Mouse (Mus musculus) myocyte (in vitro differentiated cells): ENCODE data around the gene Gm28308. TPM values are rescaled to one million over a fixed set of nuclear protein-coding genes. Genes with fewer than 3 reads are reported as not detected.

Source experiments
- H3K27me3 ChIP-seq: one replicate; pipeline ENCODE4 v1.6.1; 2011; ENCODE audit not compliant: control insufficient read depth, insufficient read depth, insufficient read length
- H3K36me3 ChIP-seq: one replicate; pipeline ENCODE4 v1.6.1; 2011; ENCODE audit not compliant: control insufficient read depth, insufficient read depth
- H3K4me2 ChIP-seq: one replicate; pipeline ENCODE4 v1.6.1; 2011; ENCODE audit warnings: low read depth, control low read depth
- H3K4me3 ChIP-seq: one replicate; pipeline ENCODE4 v1.5.1; 2011; ENCODE audit warnings: mild to moderate bottlenecking, control low read depth, moderate library complexity
- H3K79me2 ChIP-seq: one replicate; pipeline ENCODE4 v1.6.1; 2011; ENCODE audit not compliant: control insufficient read depth, insufficient read depth
- H3ac ChIP-seq: one replicate; pipeline ENCODE4 v1.6.1; 2011; ENCODE audit not compliant: control insufficient read depth, insufficient read length
- CEBPB ChIP-seq: IDR thresholded peaks from 2 replicates; pipeline ENCODE4 v1.6.1; 2011; ENCODE audit warnings: mild to moderate bottlenecking, moderate library complexity; ENCODE audit not compliant: poor library complexity, insufficient read depth, severe bottlenecking
- E2F4 ChIP-seq: IDR thresholded peaks from one replicate; pipeline ENCODE4 v1.6.1; 2011; ENCODE audit warnings: mild to moderate bottlenecking, control low read depth, moderate library complexity; ENCODE audit not compliant: insufficient read depth
- MAX ChIP-seq: IDR thresholded peaks from one replicate; pipeline ENCODE4 v1.6.1; 2011; ENCODE audit warnings: low read depth, mild to moderate bottlenecking, control low read depth
- MYOD1 ChIP-seq, 3 experiments: IDR thresholded peaks; one replicate each; pipeline ENCODE4 v1.6.1; 2011; ENCODE audit warnings: control low read depth in 2 of 3, low read depth in 2 of 3, mild to moderate bottlenecking in 2 of 3, moderate library complexity in 1 of 3; ENCODE audit not compliant: insufficient read length in 2 of 3, control insufficient read depth in 1 of 3
- MYOG ChIP-seq, 3 experiments: IDR thresholded peaks; one replicate each; pipeline ENCODE4 v1.6.1; 2011; ENCODE audit warnings: control low read depth in 2 of 3, low read depth in 2 of 3, mild to moderate bottlenecking in 2 of 3; ENCODE audit not compliant: insufficient read length in 2 of 3, control insufficient read depth in 1 of 3, insufficient read depth in 1 of 3
- POLR2A ChIP-seq: IDR thresholded peaks from one replicate; pipeline ENCODE4 v1.6.1; 2011; ENCODE audit warnings: low read depth, mild to moderate bottlenecking, control low read depth, moderate library complexity; ENCODE audit not compliant: insufficient read length
- POLR2AphosphoS2 ChIP-seq: IDR thresholded peaks from one replicate; pipeline ENCODE4 v1.6.1; 2011; ENCODE audit warnings: low read depth, control low read depth; ENCODE audit not compliant: insufficient read length
- REST ChIP-seq: IDR thresholded peaks from one replicate; pipeline ENCODE4 v1.6.1; 2011; ENCODE audit warnings: mild to moderate bottlenecking, control low read depth, moderate library complexity; ENCODE audit not compliant: insufficient read depth, insufficient read length
- SRF ChIP-seq: IDR thresholded peaks from one replicate; pipeline ENCODE4 v1.6.1; 2011; ENCODE audit warnings: low read depth; ENCODE audit not compliant: control insufficient read depth, insufficient read length
- TCF12 ChIP-seq: IDR thresholded peaks from one replicate; pipeline ENCODE4 v1.6.1; 2011; ENCODE audit warnings: mild to moderate bottlenecking, control low read depth; ENCODE audit not compliant: poor library complexity, insufficient read depth, severe bottlenecking
- TCF3 ChIP-seq: IDR thresholded peaks from one replicate; pipeline ENCODE4 v1.6.1; 2011; ENCODE audit warnings: low read depth, control low read depth; ENCODE audit not compliant: insufficient read length
- USF1 ChIP-seq: IDR thresholded peaks from one replicate; pipeline ENCODE4 v1.6.1; 2011; ENCODE audit warnings: low read depth, mild to moderate bottlenecking, control low read depth, moderate library complexity
- polyA plus RNA-seq: library from polyadenylated mRNA; unstranded; fragments of >200 nt; fragmentation: generic; extraction: Trizol; gene quantifications from one replicate; pipeline ENCODE4 v1.2.1, GENCODE M21; 2012; ENCODE audit warnings: missing spikeins

The Gm28308 gene
- polyA plus RNA-seq, 1 experiment = 0.52 TPM

GRCm38 (mm10) chr6:52242801-52243332 lies 29.7 kb upstream of the Gm28308 start:
- TF ChIP-seq MAX = no peak
- no peak for TF ChIP-seq CEBPB
- TF ChIP-seq POLR2A = no peak
- no peak for TF ChIP-seq REST
- TF ChIP-seq MYOD1 (IDR thresholded peaks at IDR 0.05; ENCODE audit: control insufficient read depth in 1 of 3, insufficient read length in 2 of 3, low read depth in 2 of 3) = no peak
- TF ChIP-seq TCF12 = no peak
- no peak for TF ChIP-seq POLR2AphosphoS2
- TF ChIP-seq USF1 = no peak
- TF ChIP-seq SRF = no peak
- TF ChIP-seq TCF3 = no peak
- no peak for TF ChIP-seq MYOG (IDR thresholded peaks at IDR 0.05; ENCODE audit: control insufficient read depth in 1 of 3, insufficient read depth in 1 of 3, insufficient read length in 2 of 3, low read depth in 2 of 3)
- no peak for TF ChIP-seq E2F4
- Histone ChIP-seq H3ac (no peak overlapping the region), H3K27me3 (no peaks in the 10 kb centered on the region), H3K79me2 (peaks cover 56% of the 10 kb centered on the region), H3K4me3 (peak overlapping the region; percentile 90), H3K4me2 (peak overlapping the region; percentile 86), H3K36me3 (no peaks in the 10 kb centered on the region)

- Histone ChIP-seq H3K27me3 (no peaks in the 10 kb centered on the region), H3ac (no peak overlapping the region), H3K79me2 (peaks cover 59% of the 10 kb centered on the region), H3K4me2 (peak overlapping the region; percentile 76), H3K4me3 (peak overlapping the region; percentile 86), H3K36me3 (no peaks in the 10 kb centered on the region)
- peak; percentile 31 for TF ChIP-seq POLR2AphosphoS2
- TF ChIP-seq E2F4 = no peak
- no peak for TF ChIP-seq USF1
- TF ChIP-seq MAX = no peak
- no peak for TF ChIP-seq TCF12
Observed at GRCm38 (mm10) chr6:52241001-52241621, 28.0 kb upstream of the Gm28308 start.

GRCm38 (mm10) chr6:52240389-52241000 lies 27.4 kb upstream of the Gm28308 start, which contains the start of gene Hoxa10:
TSS of gene Hoxa10 (minus strand) at chr6:52240854.
- peak within 1 kb of the TSS; percentile 16 for H3ac ChIP-seq
- H3K4me2 ChIP-seq = peak within 1 kb of the TSS; percentile 79
- no peaks in the 10 kb centered on the region for H3K36me3 ChIP-seq
- H3K27me3 ChIP-seq = no peaks in the 10 kb centered on the region
- TF ChIP-seq MYOD1 (IDR thresholded peaks at IDR 0.05; ENCODE audit: control insufficient read depth in 1 of 3, insufficient read length in 2 of 3, low read depth in 2 of 3) = no peak
- TF ChIP-seq POLR2AphosphoS2 = peak; percentile 38
- H3K4me3 ChIP-seq = peak within 1 kb of the TSS; percentile 86
- H3K79me2 ChIP-seq = peaks cover 65% of the 10 kb centered on the region

GRCm38 (mm10) chr6:52239625-52240388 lies 26.7 kb upstream of the Gm28308 start:
- peak overlapping the region; percentile 86 for H3K4me3 ChIP-seq
- H3ac ChIP-seq = peak overlapping the region; percentile 16
- no peaks in the 10 kb centered on the region for H3K36me3 ChIP-seq
- H3K79me2 ChIP-seq = peaks cover 71% of the 10 kb centered on the region
- H3K27me3 ChIP-seq = no peaks in the 10 kb centered on the region
- peak overlapping the region; percentile 79 for H3K4me2 ChIP-seq
- TF ChIP-seq E2F4 = no peak
- TF ChIP-seq MYOD1 (IDR thresholded peaks at IDR 0.05; ENCODE audit: control insufficient read depth in 1 of 3, insufficient read length in 2 of 3, low read depth in 2 of 3) = no peak
- no peak for TF ChIP-seq SRF
- TF ChIP-seq TCF12 = no peak
- no peak for TF ChIP-seq CEBPB
- no peak for TF ChIP-seq MAX
- TF ChIP-seq POLR2AphosphoS2 = no peak
- no peak for TF ChIP-seq REST
- TF ChIP-seq USF1 = no peak
- no peak for TF ChIP-seq POLR2A
- TF ChIP-seq MYOG (IDR thresholded peaks at IDR 0.05; ENCODE audit: control insufficient read depth in 1 of 3, insufficient read depth in 1 of 3, insufficient read length in 2 of 3, low read depth in 2 of 3) = no peak
- TF ChIP-seq TCF3 = no peak
